Mouse (Mus musculus): ENCODE measurements at regions not wholly inside any gene's neighbourhood (a gene's known extent, or its start where the extent isn't known, plus 50 kb on each side); places are given as distances from the start of the nearest gene placed in this dataset.

DNA sequence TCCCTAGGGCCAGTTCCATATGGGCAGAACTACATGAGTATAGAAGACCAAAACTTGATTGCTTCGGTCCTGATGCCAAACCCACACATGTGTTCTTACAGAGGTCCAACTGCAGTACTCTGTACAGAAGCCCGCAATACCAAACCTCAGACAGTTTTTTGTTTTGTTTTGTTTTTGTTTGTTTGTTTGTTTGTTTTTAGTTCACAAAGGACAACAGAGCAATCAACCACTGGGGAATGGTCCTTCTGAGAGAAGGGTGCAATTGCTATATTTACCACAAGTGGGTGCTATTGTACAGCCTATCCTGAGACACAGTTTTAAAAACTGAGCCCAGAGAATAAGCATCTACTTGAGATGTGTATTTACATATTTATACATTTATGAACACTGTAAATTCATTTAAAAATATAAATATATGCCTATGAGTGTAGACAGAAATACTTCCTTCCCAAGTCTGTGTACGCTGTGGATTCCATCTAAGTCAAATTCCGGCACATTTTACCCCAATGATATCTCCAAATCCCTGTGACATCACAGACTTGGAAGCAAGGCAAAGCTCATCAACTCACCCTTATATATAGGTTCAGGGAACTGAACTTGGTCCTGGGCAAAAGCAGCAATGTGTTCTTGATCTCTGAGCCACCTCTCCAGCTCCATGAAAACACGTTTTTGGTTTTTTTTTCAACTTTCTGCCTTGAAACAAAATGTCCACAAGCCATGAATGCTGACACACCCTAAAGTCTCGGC, 101.3 kb upstream of the A26c2 start:
- 61% methylated on average over 6 of the region's 6 CpGs for WGBS
- peak; percentile 43 for DNase-seq (ENCODE audit: low spot score)
- no peaks in the 10 kb centered on the region for H3K36me3 ChIP-seq (ENCODE audit: insufficient read depth, low read length)

DNA sequence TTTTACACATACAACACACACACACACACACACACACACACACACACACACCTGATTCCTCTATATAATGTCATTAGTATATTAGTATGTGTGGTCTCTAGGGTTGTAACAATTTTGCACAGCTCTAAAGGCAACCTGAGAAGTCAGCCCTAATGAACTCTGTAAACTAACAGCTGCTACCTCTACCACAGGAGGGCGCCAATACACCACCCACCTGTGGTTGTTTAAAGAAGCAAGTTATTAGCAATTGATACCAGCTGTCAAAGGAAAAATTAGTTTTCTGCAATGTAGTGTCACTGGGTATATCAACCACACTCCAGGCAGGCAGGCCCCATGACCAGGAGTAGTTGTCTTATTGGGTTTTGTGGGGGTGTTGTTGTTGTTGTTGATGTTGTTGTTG, 98.8 kb upstream of the A26c2 start:
- H3K4me1 ChIP-seq (replicated peaks; ENCODE audit: insufficient read depth, low read length): no peaks in the 10 kb centered on the region
- peak; percentile 58 for TF ChIP-seq CTCF (IDR thresholded peaks at IDR 0.05; ENCODE audit: low read depth)
- no peaks in the 10 kb centered on the region for H3K27me3 ChIP-seq (ENCODE audit: insufficient read depth, low read length)
- H3K4me2 ChIP-seq (ENCODE audit: low read length): no peak overlapping the region
- H3K9me3 ChIP-seq (replicated peaks; ENCODE audit: low read length): no peaks in the 10 kb centered on the region
- H3K9ac ChIP-seq (ENCODE audit: low read depth, low read length): no peak overlapping the region
- no peak overlapping the region for H3K27ac ChIP-seq
- H3K4me3 ChIP-seq (replicated peaks; ENCODE audit: low read depth, low read length): no peak overlapping the region
- no peak for ATAC-seq (replicated peaks; ENCODE audit: low FRiP score, low read depth)
- 0% methylated on average over 1 of the region's 1 CpGs for WGBS
- no peak for DNase-seq (ENCODE audit: low spot score)
- no peaks in the 10 kb centered on the region for H3K36me3 ChIP-seq (ENCODE audit: insufficient read depth, low read length)

More for the DNA sequence above, 101.3 kb upstream of the A26c2 start:
- no peak overlapping the region for H3K4me2 ChIP-seq (ENCODE audit: low read length)
- H3K9me3 ChIP-seq (replicated peaks; ENCODE audit: low read length): no peaks in the 10 kb centered on the region
- H3K4me1 ChIP-seq (replicated peaks; ENCODE audit: insufficient read depth, low read length): no peaks in the 10 kb centered on the region
- no peak overlapping the region for H3K9ac ChIP-seq (ENCODE audit: low read depth, low read length)
- no peak overlapping the region for H3K4me3 ChIP-seq (replicated peaks; ENCODE audit: low read depth, low read length)
- ATAC-seq (replicated peaks; ENCODE audit: low FRiP score, low read depth): no peak
- no peaks in the 10 kb centered on the region for H3K27me3 ChIP-seq (ENCODE audit: insufficient read depth, low read length)
- no peak overlapping the region for H3K27ac ChIP-seq
- peak; percentile 79 for TF ChIP-seq CTCF (IDR thresholded peaks at IDR 0.05; ENCODE audit: low read depth)

DNA sequence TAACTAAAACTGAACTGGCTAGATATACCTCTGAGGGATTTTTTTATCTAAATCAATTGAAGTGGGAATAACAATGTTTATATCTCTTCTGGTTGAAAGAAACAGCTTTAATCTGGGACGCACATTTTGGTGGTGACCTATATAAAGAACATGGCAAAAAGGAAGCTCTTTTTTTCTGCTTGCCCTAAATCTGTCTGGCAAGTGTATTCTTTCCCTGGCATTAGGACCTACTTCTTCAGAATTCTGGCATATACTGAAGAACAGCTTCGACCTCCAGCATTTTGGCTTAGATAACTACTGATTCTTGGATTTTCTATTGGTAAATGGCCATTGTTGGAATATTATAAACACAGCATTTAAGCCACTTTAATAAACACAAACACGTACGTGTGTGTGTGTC, 70.9 kb upstream of the A26c2 start:
- TF ChIP-seq CTCF (IDR thresholded peaks at IDR 0.05; ENCODE audit: low read depth): no peak
- H3K27me3 ChIP-seq (ENCODE audit: insufficient read depth, low read length): no peaks in the 10 kb centered on the region
- no peaks in the 10 kb centered on the region for H3K36me3 ChIP-seq (ENCODE audit: insufficient read depth, low read length)
- no peak for DNase-seq (ENCODE audit: low spot score)
- no peak overlapping the region for H3K4me3 ChIP-seq (replicated peaks; ENCODE audit: low read depth, low read length)
- H3K9me3 ChIP-seq (replicated peaks; ENCODE audit: low read length): no peaks in the 10 kb centered on the region
- ATAC-seq (replicated peaks; ENCODE audit: low FRiP score, low read depth): no peak
- no peaks in the 10 kb centered on the region for H3K4me1 ChIP-seq (replicated peaks; ENCODE audit: insufficient read depth, low read length)
- WGBS: 81% methylated on average over 4 of the region's 4 CpGs
- no peak overlapping the region for H3K27ac ChIP-seq
- no peak overlapping the region for H3K4me2 ChIP-seq (ENCODE audit: low read length)
- H3K9ac ChIP-seq (ENCODE audit: low read depth, low read length): no peak overlapping the region

DNA sequence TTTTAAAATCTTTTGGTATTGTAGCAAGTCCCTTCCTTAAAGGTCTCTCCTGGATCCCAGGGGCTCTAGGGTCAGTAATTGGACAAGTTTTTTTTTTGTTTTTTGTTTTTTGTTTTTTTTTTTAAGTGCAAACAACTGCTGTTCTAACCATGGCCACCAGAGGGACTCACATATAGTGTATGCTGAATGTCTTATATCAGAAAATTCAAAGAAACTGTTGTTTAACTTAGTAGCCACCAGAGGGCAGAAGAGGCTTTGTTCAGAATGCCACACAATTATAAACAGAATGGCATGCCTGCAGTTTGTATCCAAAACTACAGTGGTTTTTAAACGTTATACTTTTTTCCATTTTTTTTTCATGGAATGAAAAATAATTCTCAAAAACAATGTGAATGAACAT, 53.6 kb upstream of the A26c2 start:
- Histone ChIP-seq H3K36me3 (ENCODE audit: insufficient read depth, low read length) (no peaks in the 10 kb centered on the region), H3K4me2 (ENCODE audit: low read length) (no peak overlapping the region), H3K4me1 (replicated peaks; ENCODE audit: insufficient read depth, low read length) (no peaks in the 10 kb centered on the region), H3K4me3 (replicated peaks; ENCODE audit: low read depth, low read length) (no peak overlapping the region), H3K27ac (no peak overlapping the region), H3K27me3 (ENCODE audit: insufficient read depth, low read length) (no peaks in the 10 kb centered on the region), H3K9ac (ENCODE audit: low read depth, low read length) (no peak overlapping the region), H3K9me3 (replicated peaks; ENCODE audit: low read length) (no peaks in the 10 kb centered on the region)
- DNase-seq (ENCODE audit: low spot score) (peak; percentile 83), ATAC-seq (replicated peaks; ENCODE audit: low FRiP score, low read depth) (0 out of 2 replicates have a peak, but pooled peaks have one; percentile 36)
- WGBS: 15% methylated on average over 1 of the region's 1 CpGs
- TF ChIP-seq CTCF (IDR thresholded peaks at IDR 0.05; ENCODE audit: low read depth): peak; percentile 86
